In genomic region chr2:79618145-79618544, GRCm38 (mm10) we compare ENCODE assay signal across 14 mouse cellular contexts.
"Had no signal": no experiment of that assay in that cellular context is flagged by ENCODE, and none has a peak within 500 bp of the region (broad histone marks: within the 10 kb centered on the region; RNA-seq: fewer than 3 reads in every experiment).

No protein-coding gene starts in this region.

- H3K4me2 ChIP-seq: limb, embryonic 12.5 days; liver, embryonic 13.5 days; lung, embryonic 15.5 days; neural tube, embryonic 15.5 days had no signal

- H3K27me3 ChIP-seq: limb, embryonic 12.5 days; liver, embryonic 13.5 days; lung, embryonic 15.5 days; neural tube, embryonic 15.5 days had no signal

- H3K4me3 ChIP-seq: limb, embryonic 12.5 days; liver, embryonic 13.5 days; lung, embryonic 15.5 days; myocyte; neural tube, embryonic 15.5 days had no signal

- ATAC-seq: liver, postnatal 0 days had no signal

- H3K9ac ChIP-seq: limb, embryonic 12.5 days; liver, embryonic 13.5 days; liver, postnatal 0 days; lung, embryonic 15.5 days; neural tube, embryonic 15.5 days had no signal

- DNase-seq: kidney, adult 18-20 months; layer of hippocampus, postnatal 36 days; liver; liver, embryonic 13.5 days; liver, postnatal 0 days; lung, postnatal 14 days; midbrain, embryonic 14.5 days; spleen, adult 18-20 months; thymus, adult 18-20 months; thymus, postnatal 36 days had no signal

- H3K4me1 ChIP-seq: limb, embryonic 12.5 days; liver, embryonic 13.5 days; lung, embryonic 15.5 days; neural tube, embryonic 15.5 days had no signal

- H3K27ac ChIP-seq: limb, embryonic 12.5 days; liver, embryonic 13.5 days; lung, embryonic 15.5 days; neural tube, embryonic 15.5 days had no signal

- H3K36me3 ChIP-seq: limb, embryonic 12.5 days; liver, embryonic 13.5 days; lung, embryonic 15.5 days; neural tube, embryonic 15.5 days had no signal

- H3K9me3 ChIP-seq: limb, embryonic 12.5 days; liver, embryonic 13.5 days; lung, embryonic 15.5 days; neural tube, embryonic 15.5 days had no signal
